Mouse (Mus musculus): ENCODE results near the gene Tmem184b.

Tmem184b gene

GRCm38 (mm10) chr15:79346051-79346793 lies 57.1 kb downstream of the Tmem184b start, which contains the start of gene Maff:
TSS of gene Maff (plus strand) at chr15:79346621.
- in situ Hi-C loops (cut with MboI, MseI), result loop anchor here in 1 of 2 experiments (10.0 to 25.0 kb wide), 2 partner anchors 741 to 1534 kb away; no protein-coding TSS in a partner anchor

DNA sequence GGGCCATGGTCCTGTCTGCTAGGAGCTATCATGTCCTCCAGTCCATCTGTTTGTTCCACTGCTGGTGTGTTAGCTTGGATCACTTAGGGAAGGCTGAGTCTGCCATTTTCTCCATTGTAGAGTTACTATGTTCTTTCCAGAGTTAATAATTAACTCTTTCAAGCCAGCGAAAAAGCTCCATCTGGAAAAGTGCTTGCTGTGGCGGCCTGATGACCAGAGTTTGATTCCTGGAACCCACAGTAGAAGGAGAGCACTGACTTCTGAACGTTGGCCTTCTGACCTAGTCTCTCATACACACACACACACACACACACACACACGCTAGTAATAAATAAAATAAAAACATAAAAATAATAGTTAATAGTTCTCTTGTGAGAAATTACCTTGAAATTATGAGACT lies 58.7 kb downstream of the Tmem184b start:
- in situ Hi-C loops (cut with MboI, MseI), result loop anchor here in 1 of 2 experiments (10.0 to 25.0 kb wide), 2 partner anchors 740 to 1532 kb away; no protein-coding TSS in a partner anchor

GRCm38 (mm10) chr15:79342641-79343337 lies 60.6 kb downstream of the Tmem184b start:
- in situ Hi-C loops (cut with MboI, MseI), result loop anchor here in 1 of 2 experiments (10.0 to 25.0 kb wide), 2 partner anchors 738 to 1530 kb away; no protein-coding TSS in a partner anchor

GRCm38 (mm10) chr15:79338978-79339377 lies 64.4 kb downstream of the Tmem184b start:
- in situ Hi-C loops (cut with MboI, MseI), result loop anchor here in 1 of 2 experiments (25.0 kb wide), 1 partner anchor 1527 kb away; no protein-coding TSS in a partner anchor

DNA sequence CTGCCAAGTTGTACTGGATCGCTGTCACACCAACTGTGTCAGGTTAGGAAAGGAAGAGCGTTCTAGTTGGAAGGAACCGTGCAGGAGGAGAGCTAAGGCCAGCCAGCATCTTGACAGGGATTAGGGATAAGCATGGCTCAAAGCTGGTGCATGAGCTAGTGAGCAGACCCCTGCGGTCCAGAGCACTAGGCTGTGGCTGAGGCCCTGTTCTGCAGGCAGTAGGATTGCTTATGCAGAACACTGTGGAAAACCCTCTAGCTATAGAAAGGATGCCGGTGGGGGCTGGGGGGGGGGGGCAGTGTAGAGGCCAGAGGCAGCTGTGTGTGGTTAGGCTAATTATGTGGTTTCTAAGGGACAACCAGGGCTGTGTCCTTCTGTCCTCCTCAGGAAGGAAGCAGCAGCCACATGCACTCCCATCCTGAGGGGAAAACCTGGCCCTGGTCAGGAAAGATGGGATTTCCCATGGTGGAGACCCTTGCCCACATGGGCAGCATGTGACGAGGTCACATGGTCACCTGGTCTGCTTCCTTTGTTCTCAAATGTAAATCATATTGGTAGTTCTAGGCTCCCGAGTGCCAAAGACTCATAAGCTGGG lies 68.2 kb downstream of the Tmem184b start:
- in situ Hi-C loops (cut with MboI, MseI), result loop anchor here in 1 of 2 experiments (25.0 kb wide), 1 partner anchor 1523 kb away; no protein-coding TSS in a partner anchor

DNA sequence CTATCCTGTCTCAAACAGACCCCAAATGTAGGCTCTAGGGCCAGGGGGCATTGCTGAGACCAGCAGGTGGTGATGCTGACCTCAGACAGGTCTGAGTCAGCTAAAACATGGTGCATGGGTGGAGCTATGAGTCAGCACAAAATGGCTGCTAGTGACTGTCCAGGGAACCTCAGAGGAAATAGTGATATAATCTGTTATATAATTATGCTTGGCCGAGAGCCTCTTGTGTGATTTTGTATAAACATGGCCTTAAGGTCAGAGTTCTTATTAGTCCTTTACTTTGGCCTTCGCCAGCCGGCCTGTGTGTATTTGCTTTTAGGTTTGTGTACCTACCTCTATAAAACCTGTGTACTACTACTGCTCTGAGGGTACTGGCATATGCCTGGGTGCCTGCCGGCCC lies 70.0 kb downstream of the Tmem184b start:
- in situ Hi-C loops (cut with MboI, MseI), result loop anchor here in 1 of 2 experiments (25.0 kb wide), 1 partner anchor 1521 kb away; no protein-coding TSS in a partner anchor

GRCm38 (mm10) chr15:79330521-79330920 lies 72.8 kb downstream of the Tmem184b start:
- in situ Hi-C loops (cut with MboI, MseI), result loop anchor here in 1 of 2 experiments (25.0 kb wide), 1 partner anchor 1518 kb away; no protein-coding TSS in a partner anchor

DNA sequence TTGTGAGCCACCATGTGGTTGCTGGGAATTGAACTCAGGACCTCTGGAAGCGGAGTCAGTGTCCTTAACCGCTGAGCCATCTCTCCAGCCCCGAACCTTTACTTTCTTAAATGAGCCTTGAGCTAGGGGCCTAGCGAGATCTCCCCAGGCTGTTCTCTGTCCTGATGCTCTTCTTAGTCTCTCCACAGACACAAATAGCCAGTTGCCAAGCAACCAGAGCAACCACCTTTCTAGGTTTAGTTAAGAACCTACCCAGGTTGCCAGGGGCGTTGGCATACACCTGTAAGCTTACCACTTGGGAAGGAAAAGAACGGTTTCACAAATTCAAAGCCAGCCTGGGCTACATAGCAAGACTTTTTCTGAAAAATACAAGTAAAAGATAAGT lies 73.4 kb downstream of the Tmem184b start:
- in situ Hi-C loops (cut with MboI, MseI), result loop anchor here in 1 of 2 experiments (25.0 kb wide), 1 partner anchor 1518 kb away; no protein-coding TSS in a partner anchor

DNA sequence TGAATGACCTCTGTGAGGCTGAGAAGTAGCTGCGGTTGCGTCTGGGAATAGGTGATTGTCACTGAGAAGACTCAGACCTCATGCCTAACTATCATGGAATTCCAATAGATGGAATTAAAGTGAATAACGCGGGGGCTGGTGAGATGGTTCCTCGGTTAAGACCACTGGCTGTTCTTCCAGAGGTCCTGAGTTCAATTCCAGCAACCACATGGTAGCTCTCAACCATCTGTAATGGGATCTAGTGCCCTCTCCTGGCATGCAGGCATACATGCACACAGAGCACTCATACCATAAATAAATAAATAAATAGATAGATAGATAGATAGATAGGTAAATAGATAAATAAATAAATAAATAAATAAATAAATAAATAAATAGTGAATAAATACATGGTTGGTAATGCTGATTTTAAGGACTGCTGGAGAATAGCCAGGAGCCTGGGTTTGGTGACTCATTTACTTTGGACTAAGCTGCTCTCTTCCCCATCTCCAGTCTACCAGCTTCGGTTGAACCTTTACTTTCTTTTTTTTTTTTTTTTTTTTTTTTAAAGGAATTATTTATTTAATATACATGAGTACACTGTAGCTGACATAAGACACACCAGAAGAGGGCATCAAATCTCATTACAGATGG lies 73.9 kb downstream of the Tmem184b start:
- in situ Hi-C loops (cut with MboI, MseI), result loop anchor here in 1 of 2 experiments (25.0 kb wide), 1 partner anchor 1517 kb away; no protein-coding TSS in a partner anchor

GRCm38 (mm10) chr15:79328939-79329275 lies 74.5 kb downstream of the Tmem184b start:
- in situ Hi-C loops (cut with MboI, MseI), result loop anchor here in 1 of 2 experiments (25.0 kb wide), 1 partner anchor 1517 kb away; no protein-coding TSS in a partner anchor

DNA sequence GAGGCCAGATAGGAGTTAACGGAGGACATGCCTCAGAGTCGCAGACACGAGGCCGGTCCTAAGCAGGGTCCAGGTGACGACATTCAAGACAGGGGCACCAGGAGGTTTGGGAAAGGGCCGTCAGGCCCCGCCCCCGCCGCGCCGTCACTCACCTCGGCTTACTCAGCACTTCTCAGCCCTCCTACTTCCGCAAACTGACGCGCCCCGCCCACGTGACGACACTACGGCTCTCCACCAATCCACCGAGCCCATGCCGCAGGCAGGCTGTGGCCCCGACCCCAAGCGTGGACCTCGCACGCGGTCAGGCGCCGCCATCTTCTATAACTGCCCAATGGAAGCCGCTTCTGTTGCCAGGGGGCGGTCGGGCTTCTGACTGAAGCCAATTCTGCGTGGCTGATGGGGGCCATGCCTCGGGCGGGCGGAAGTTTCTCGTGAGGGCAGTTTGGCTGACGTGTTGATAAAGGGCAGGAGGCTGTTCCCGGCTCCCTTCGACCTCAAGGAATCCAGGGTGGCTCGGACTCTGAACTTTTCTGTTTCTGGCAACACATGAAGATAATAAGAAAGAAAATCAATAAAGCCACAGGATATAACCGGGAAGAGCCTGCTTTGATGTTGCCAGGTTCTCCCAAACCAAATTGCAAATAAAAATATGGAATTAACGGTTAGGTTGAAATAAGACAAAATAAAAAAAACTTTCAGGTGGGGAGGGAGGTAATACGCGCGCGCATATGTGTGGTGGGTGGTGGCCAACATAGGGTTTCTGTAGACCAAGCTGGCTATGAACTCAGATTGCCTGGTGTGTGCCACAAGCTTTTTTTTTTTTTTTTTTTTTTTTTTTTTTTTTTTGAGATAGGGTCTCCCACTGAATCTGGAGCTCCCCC lies 75.1 kb downstream of the Tmem184b start, which contains the start of gene Pla2g6:
TSS of gene Pla2g6 (minus strand) at position 333 of the 881 bp plus-strand sequence.
- in situ Hi-C loops (cut with MboI, MseI), result loop anchor here in 1 of 2 experiments (25.0 kb wide), 1 partner anchor 1516 kb away; no protein-coding TSS in a partner anchor

- in situ Hi-C loops (cut with MboI, MseI), result loop anchor here in 1 of 2 experiments (25.0 kb wide), 1 partner anchor 1515 kb away; no protein-coding TSS in a partner anchor
These were observed 76.1 kb downstream of the Tmem184b start for GRCm38 (mm10) chr15:79326971-79327961.

- in situ Hi-C loops (cut with MboI, MseI), result loop anchor here in 1 of 2 experiments (25.0 kb wide), 1 partner anchor 1514 kb away; no protein-coding TSS in a partner anchor
These were observed 77.1 kb downstream of the Tmem184b start for GRCm38 (mm10) chr15:79326264-79326663.

- in situ Hi-C loops (cut with MboI, MseI), result loop anchor here in 1 of 2 experiments (25.0 kb wide), 1 partner anchor 1513 kb away; no protein-coding TSS in a partner anchor
These were observed 77.6 kb downstream of the Tmem184b start for GRCm38 (mm10) chr15:79325742-79326141.

GRCm38 (mm10) chr15:79324373-79324772 lies 79.0 kb downstream of the Tmem184b start:
- in situ Hi-C loops (cut with MboI, MseI), result no loop called here

DNA sequence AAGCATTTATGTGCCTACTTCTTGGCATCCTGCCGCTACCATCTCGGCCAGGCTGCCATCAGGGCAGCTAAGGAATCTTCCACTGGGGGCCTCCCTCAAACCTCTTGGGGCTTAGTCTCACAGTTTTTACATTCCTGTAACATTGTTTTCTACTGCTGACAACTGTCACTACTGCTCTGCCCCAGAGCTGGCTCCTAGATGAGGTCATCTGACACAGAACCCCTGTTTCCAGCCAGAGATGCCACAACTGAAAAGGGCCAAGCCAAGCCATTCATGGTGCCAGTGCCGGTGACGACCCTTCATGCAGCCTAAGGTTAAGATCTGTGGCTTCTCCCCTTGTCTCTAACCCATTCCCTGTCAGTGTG lies 79.6 kb downstream of the Tmem184b start:
- in situ Hi-C loops (cut with MboI, MseI), result no loop called here

DNA sequence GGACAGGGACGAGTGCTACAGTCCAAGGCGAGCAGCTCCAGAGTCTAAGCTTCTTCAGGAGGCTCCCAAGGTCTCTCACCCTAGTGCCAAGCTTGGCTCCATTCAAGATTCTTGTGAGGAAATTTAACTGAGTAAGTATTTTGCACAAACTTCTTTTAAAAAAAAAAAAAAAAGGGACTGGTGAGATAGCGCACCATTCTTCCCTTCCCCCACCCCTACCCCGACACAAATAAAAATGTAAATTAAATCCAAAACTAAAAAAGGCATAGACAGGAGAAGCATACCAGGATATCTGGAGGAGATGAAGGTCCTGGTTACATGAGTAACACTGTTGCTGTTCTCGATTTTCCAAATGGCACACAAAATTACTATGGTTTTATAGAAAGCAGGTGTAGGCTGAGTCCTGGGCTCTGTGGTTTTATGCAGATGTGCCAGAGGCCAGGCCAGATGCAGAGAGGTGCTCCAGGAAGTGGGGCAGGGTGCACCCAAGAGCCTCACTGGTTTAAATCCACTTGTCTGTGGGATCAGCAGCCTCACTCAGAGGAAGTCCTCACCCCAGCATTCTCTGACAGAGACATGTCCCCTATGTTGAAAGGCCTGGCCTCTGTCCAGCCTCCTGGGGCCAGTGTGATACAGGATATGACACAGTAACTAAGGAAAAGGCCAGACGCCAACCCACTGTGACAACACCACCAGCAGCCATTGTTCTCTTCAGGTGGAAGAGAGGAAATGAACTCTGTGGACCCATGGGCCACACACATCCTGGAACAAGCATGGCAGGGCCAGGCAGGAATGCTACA lies 80.2 kb downstream of the Tmem184b start:
- in situ Hi-C loops (cut with MboI, MseI), result no loop called here

Measured in T-helper 17 cell (primary cell).